Mouse (Mus musculus) urinary bladder, adult 2 months (tissue): ENCODE measurements around the gene Tmed9. TPM values are rescaled to one million over a fixed set of nuclear protein-coding genes. Genes with fewer than 3 reads are reported as not detected.
A peak's percentile ranks its signal among the peaks of the same experiment; 100 is the strongest.

Experiments used
- DNase-seq: peaks from one replicate; pipeline ENCODE4 v3.0.0; 2022; ENCODE audit warnings: low spot score
- polyA plus RNA-seq: library from polyadenylated mRNA; depleted of rRNA; stranded (reverse); fragments of >200 nt; gene quantifications from 2 replicates; pipeline ENCODE4 v1.2.3, GENCODE M21; 2012; rRNA removed

Tmed9 gene
- polyA plus RNA-seq, result 136 and 157 TPM in 2 replicates

- DNase-seq, result no peak
Measured at GRCm38 (mm10) chr13:55573432-55573831, at the start of gene Tmed9. Tmed9 (plus strand) TSS chr13:55573732.

DNA sequence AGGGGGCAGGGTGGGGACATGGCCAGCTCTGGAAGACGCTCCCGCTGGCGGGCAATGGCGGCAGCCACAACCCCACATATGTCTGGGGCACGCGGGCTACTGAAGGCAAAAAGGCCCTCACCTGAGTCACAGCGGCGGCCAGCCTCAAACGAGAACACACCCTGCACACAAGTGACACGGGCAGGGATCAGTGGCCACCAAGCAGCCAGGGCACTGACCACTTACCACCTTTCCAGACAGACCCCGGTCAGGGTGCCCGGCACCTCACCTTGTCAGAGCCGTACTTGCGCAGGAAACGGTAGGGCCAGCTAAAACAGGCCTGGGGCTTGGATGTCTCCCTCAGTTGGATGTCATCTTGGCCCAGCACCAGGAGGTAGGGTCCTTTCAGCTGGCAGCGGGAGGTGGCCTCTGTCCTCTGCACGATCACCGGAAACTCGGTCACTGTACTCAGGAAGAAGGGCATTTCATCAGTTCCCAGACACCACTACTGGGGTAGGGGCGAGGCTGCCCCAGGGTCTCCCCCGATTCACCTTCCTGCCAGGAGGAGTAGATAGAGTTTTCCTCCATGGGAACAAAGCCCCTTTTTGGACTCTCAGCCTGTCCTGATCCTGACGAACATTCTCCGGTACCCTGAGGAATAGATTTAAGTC, 49.5 kb upstream of the Tmed9 start:
- no peak for DNase-seq

DNA sequence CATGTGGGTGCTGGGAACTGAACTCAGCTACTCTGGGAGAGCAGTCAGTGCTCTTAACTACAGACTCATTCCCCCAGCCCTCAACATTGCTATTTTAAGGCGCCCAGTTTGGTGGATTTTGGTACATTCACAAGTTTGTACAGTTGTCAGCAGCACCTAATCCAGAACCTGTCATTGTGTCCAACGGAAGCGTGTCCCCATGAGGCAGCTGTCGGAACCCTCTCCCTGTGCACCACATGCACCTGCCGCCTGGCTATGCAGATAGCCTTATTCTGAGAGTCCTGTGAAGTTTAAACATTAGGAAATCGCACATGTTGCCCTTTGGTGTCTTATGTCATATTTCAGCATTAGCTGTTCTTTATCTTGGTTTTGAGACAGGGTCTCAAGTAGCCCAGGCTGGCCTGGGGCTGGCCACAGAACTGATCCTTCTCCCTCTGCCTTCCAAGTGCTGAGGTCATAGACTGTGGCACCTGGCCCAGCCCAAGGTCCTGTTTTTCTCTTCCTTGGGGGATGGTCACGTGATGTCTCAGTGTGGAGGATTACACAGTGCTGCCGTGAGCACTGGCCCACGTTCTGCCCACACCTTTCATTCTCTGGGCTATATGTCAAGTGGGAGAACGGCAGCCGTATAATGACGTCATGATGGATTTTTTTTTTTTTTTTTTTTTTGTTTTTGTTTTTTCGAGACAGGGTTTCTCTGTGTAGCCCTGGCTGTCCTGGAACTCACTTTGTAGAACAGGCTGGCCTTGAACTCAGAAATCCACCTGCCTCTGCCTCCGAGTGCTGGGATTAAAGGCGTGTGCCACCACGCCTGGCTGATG, 47.6 kb upstream of the Tmed9 start:
- DNase-seq, result no peak

- DNase-seq, result no peak
Measured at GRCm38 (mm10) chr13:55527212-55527611, 46.3 kb upstream of the Tmed9 start.

DNA sequence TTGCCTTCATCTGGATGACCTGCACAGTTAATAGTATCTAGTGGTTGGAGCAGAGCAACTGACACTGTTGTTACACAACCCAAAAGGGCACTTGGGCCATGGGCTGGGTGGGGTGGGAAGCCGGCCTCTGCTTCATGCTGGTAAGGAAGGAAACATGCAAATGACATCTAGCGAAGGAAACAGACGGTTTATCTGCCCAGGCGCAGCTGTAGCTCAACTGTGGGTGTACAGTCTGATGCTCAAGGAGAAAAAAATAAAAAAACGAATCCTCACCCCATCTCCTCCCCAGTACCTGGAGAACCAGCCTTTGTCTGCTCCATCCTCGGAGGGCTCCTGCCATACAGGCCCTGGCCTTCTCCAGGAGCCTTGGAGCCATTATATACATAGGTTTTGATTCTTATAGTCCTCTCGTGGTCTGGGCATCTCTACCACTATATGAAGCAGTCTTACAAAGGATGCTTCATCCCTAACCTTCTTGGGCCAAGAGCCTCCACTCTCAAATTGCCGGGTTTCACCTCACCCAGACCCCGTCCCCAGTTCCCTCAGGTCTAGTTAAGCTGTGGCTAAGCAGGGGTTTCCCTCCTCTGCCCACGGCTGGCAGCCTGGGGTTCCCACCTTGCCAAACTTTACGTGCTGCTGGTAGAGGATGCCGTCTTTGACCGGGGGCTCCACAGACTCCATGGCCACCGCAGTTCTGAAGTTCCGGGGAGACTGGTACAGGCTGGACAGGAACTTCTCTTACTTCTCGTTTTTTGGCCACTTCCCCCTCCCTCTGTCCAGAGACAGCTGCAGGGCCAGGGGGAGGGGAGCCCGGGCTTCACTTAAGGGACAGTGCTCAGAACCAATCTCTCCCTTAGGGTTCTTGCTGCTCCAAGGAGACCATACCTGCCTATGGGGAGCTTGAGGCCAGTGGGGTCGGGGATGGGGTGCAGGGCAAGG, 45.4 kb upstream of the Tmed9 start:
- no peak for DNase-seq

GRCm38 (mm10) chr13:55529198-55529915, 44.2 kb upstream of the Tmed9 start, which contains the start of gene Dok3:
Dok3 (minus strand) TSS chr13:55529296.
- no peak for DNase-seq

- no peak for DNase-seq
Measured at GRCm38 (mm10) chr13:55535191-55535590, 38.3 kb upstream of the Tmed9 start.

GRCm38 (mm10) chr13:55535796-55536193, 37.7 kb upstream of the Tmed9 start:
- no peak for DNase-seq

- peak; percentile 99 for DNase-seq
Measured at GRCm38 (mm10) chr13:55536194-55537175, 37.0 kb upstream of the Tmed9 start, which contains the start of gene Ddx41. Ddx41 (minus strand) TSS chr13:55536658.

GRCm38 (mm10) chr13:55540933-55541332, 32.6 kb upstream of the Tmed9 start:
- no peak for DNase-seq

DNA sequence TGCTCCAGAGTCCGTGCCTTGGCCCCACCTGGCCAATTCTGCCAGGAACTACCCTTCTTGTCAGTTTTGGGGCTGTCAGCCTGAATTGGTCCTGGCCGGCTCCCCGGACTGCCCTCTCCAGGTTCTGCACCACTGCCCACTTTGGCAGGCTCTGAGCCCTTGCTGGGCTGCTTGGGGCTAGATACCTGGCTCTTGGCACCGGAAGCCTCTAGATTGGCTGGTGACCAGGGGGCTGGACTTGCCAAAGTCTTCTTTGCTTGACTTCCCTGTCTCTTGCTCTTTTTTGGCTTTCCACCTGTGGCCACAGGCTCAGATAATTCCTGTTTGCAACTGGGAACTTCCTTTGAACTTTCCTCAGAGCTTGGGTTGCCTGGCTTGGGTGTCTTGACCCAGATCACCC, 30.6 kb upstream of the Tmed9 start:
- no peak for DNase-seq

DNA sequence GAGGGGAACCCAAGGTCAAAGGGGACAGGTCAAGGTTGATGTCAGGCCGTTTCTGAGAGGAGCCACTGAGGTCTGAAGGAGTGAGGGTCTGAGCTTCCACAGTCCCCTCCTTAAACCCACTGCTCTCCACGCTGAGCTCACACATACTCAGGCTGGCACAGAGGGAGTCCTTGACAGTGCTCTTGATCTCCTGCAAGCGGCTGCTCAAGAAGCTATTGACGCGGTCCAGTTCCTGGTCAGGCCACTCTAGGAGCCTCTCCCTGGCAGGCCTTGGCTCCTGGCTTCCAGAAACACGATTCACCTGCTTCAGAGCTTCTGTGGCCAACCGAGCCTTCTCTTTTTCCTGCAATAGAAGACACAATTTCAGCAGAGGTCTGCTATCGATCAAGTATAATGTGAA, 30.1 kb upstream of the Tmed9 start:
- DNase-seq, result no peak

GRCm38 (mm10) chr13:55544792-55545191, 28.7 kb upstream of the Tmed9 start:
- DNase-seq, result no peak

DNA sequence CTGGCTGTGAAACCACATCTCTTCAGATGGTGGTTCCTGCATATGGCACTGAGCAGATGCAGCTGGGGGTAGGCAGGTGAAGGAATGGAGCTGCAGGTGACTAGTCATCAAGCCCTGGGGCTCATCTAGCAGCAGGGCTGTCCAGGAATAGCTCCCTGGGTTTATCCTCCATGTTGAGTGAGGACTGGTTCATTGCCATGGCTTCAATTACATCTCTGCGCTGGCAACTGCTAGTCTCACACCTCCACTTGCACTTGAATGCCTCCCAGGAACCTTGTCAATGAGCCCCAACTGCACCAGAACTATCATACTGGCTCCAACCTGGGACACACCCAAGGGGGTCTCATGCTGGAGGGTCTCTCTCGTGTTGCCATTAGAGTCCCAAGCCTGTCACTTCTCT, 25.6 kb upstream of the Tmed9 start:
- no peak for DNase-seq

DNA sequence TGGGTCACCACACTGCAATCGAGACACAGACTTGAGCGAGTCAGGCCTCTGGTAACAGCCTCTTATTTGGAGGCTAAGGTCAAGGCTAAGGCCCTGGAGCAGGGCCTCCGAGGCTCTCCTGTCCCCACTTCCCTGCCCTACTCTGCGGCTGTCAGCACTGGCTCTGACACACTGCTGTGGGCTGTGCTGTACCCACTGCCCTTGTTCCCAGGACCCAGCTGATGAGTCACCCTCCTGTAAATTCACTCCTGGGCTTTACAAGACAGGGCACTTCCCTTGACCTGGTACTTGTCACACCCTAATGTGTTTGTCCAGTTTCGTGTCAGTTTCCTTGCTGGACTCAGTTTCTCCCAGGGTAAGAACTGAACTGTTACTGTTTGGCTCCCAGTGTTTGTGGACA, 25.1 kb upstream of the Tmed9 start:
- DNase-seq, result no peak

DNA sequence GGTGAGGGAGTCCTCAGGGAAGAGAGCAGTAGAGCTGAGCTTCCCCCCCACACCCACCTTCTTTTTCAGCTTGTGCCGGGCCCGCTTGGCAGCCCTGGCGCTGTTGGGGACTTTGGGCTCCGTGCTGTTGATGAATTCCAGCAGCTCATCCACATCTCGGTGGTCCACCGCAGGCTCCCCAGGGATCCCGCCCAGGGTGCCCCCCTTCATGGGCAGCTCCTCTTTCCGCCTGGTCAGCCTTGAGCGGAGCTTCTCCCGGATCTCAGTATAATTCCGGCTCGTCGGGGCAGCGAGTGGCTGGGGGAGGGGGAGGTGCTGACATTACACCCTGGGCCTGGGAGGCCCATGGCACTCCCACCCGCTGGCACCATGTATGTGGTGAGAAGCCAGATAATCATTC, 24.5 kb upstream of the Tmed9 start:
- DNase-seq, result no peak

DNA sequence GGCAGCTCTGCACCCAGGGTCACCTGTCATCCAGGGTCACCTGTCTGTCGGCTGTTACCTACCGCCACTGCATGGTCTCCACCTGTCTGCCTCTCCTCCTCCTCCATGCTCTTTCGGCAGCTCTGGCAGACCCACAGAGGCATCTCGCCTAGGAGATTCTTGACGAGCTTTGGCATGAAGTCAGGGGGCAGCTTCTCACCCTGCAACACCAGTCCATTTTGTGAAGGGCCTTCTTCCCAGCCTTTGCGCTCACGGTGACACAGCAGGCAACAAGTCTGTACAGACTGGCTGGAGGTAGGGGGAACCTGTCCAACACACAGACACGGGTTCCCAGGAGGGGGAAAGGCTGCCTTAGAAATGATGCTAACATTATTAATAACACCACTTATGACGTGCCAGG, 17.6 kb upstream of the Tmed9 start:
- no peak for DNase-seq

DNA sequence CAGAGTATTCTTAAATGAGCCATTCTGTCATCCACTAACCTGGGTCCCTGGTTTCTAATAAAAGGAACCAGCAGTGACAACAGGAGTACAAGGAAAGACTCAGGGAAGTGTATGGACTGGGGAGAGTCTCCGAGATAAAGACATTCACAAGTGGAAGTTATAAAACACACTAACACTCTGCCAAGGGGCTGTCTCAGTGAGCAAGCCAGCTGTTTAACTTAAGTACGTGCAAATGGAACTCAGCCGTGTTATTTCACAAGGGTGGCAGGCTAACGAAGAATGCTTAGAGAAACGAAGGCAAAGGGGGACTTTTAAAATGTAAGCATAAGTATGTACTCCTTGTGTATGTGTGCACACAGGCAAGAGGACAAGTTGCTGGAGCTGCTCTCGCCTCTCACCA, 16.0 kb upstream of the Tmed9 start:
- no peak for DNase-seq

- no peak for DNase-seq
Measured at GRCm38 (mm10) chr13:55563266-55563879, 10.2 kb upstream of the Tmed9 start.

DNA sequence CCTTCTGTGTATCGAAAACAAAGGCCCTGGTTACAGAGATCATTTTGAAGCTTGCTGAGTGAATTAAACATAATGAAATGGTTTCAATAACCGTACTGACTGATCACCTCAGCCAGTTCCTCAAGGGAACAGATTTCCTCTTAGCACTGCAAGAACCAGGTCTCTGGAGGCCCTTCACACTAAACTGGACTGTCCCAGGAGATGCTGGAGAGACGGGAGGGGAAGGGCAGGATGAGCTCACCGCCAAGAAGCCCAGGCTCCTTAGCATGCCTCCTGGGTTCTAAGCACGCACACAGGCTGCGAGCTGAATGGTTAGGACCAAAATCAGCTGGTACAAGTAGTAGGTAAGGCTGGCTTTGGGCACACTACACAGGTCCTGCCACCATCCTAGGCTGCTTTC, 6.5 kb upstream of the Tmed9 start:
- no peak for DNase-seq
